Mouse (Mus musculus): Measurements from ENCODE around the gene Mat2a.
A peak's percentile ranks its signal among the peaks of the same experiment; 100 is the strongest.
"Not testable (repeated sequence)": the region's sequence is repeated elsewhere in the genome, so short reads cannot be mapped to it uniquely, and the experiment has no call there.

The Mat2a gene

GRCm38 (mm10) chr6:72454833-72455373 lies 15.5 kb upstream of the Mat2a start:
- no peak for DNase-seq (ENCODE audit: low spot score)

- DNase-seq (ENCODE audit: low spot score), result no peak
These were observed 14.9 kb upstream of the Mat2a start for GRCm38 (mm10) chr6:72454072-72454746.

- DNase-seq (ENCODE audit: low spot score), result no peak
These were observed 14.2 kb upstream of the Mat2a start for GRCm38 (mm10) chr6:72453578-72453977.

GRCm38 (mm10) chr6:72452329-72452728 lies 13.0 kb upstream of the Mat2a start:
- no peak for DNase-seq (ENCODE audit: low spot score)

GRCm38 (mm10) chr6:72451778-72452177 lies 12.4 kb upstream of the Mat2a start:
- not testable (repeated sequence) for DNase-seq (ENCODE audit: low spot score)

- no peak for DNase-seq (ENCODE audit: low spot score)
These were observed 8.1 kb upstream of the Mat2a start for GRCm38 (mm10) chr6:72447487-72447886.

GRCm38 (mm10) chr6:72445011-72445410 lies 5.7 kb upstream of the Mat2a start:
- DNase-seq (ENCODE audit: low spot score), result no peak

GRCm38 (mm10) chr6:72442921-72443604 lies 3.7 kb upstream of the Mat2a start:
- DNase-seq (ENCODE audit: low spot score), result no peak

- DNase-seq (ENCODE audit: low spot score), result peak; percentile 36
These were observed 1.0 kb upstream of the Mat2a start for GRCm38 (mm10) chr6:72440186-72440990.

- DNase-seq (ENCODE audit: low spot score), result peak; percentile 65
These were observed 450 bp downstream of the Mat2a start for GRCm38 (mm10) chr6:72438862-72439354.

GRCm38 (mm10) chr6:72438226-72438625 lies 1.1 kb downstream of the Mat2a start:
- DNase-seq (ENCODE audit: low spot score), result no peak

GRCm38 (mm10) chr6:72432153-72432552 lies 7.2 kb downstream of the Mat2a start:
- DNase-seq (ENCODE audit: low spot score), result no peak

GRCm38 (mm10) chr6:72430989-72431921 lies 8.1 kb downstream of the Mat2a start:
- no peak for DNase-seq (ENCODE audit: low spot score)

GRCm38 (mm10) chr6:72429061-72429842 lies 10.1 kb downstream of the Mat2a start:
- no peak for DNase-seq (ENCODE audit: low spot score)

- peak; percentile 59 for DNase-seq (ENCODE audit: low spot score)
These were observed 11.3 kb downstream of the Mat2a start for GRCm38 (mm10) chr6:72428036-72428435.

GRCm38 (mm10) chr6:72425646-72426045 lies 13.7 kb downstream of the Mat2a start:
- no peak for DNase-seq (ENCODE audit: low spot score)

GRCm38 (mm10) chr6:72420901-72421300 lies 18.5 kb downstream of the Mat2a start:
- DNase-seq (ENCODE audit: low spot score), result no peak

- no peak for DNase-seq (ENCODE audit: low spot score)
These were observed 19.6 kb downstream of the Mat2a start for GRCm38 (mm10) chr6:72419806-72420205.

GRCm38 (mm10) chr6:72418279-72418678 lies 21.1 kb downstream of the Mat2a start:
- no peak for DNase-seq (ENCODE audit: low spot score)
